Mouse (Mus musculus): Measurements from ENCODE around the gene Mog.
"Not testable (repeated sequence)": the region's sequence is repeated elsewhere in the genome, so short reads cannot be mapped to it uniquely, and the experiment has no call there.

Gene Mog

DNA sequence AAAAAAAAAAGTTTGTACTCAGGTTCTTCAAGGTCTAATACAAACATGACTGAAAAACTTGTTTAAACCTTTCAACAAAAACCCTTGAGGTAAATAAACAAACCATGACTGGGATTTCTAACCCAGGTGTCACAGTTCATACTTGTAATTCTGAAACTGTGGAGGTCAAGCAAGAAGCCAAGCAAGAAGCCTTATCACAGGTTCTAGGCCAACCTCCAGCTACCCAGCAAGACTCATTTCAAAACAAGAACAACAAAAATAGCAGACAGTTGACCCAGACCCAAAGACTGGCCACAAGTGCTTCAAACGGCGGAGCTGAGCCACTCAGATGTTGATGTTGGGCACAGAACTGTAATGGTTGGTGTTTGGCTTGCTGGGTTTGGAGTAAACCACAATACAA, 28.7 kb downstream of the Mog start:
- DNase-seq (ENCODE audit: low spot score): no peak

DNA sequence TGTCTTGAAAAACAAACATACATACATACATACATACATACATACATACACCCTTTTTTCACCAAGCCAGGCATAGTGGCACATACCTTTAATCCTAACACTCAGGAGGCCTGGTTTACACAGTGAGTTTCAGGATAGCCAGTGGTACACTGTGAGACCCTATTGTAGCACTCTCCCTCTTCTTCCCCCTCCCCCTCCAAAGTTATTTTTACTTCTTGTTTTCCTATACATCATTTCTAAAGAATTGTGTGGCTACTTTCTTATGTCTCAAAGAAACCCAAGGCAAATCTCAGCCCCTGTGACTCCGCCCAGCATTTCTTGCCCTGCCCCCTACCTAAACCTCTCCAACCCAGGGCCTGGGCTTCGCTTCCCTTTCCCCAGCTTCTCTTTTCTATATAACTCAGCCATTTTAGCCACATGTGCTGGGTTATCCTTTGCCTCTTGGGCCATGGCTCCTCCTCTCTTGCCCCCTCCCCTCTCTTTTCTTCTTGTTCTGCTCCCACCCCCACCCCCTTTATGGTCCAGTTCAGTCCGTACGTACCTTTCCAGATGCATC, 29.4 kb downstream of the Mog start:
- DNase-seq (ENCODE audit: low spot score): no peak

GRCm38 (mm10) chr17:36992336-36993104, 30.7 kb downstream of the Mog start:
- DNase-seq (ENCODE audit: low spot score): no peak

- DNase-seq (ENCODE audit: low spot score): not testable (repeated sequence)
Observed at GRCm38 (mm10) chr17:36990630-36991029, 32.6 kb downstream of the Mog start.

GRCm38 (mm10) chr17:36989437-36989836, 33.8 kb downstream of the Mog start, which contains the start of gene H2-M5:
Gene H2-M5, minus strand, starts transcription at chr17:36989537.
- no peak for DNase-seq (ENCODE audit: low spot score)

GRCm38 (mm10) chr17:36988475-36988874, 34.7 kb downstream of the Mog start:
- DNase-seq (ENCODE audit: low spot score): no peak

GRCm38 (mm10) chr17:36982253-36983155, 40.7 kb downstream of the Mog start:
- DNase-seq (ENCODE audit: low spot score): no peak

- no peak for DNase-seq (ENCODE audit: low spot score)
Observed at GRCm38 (mm10) chr17:36981845-36982244, 41.4 kb downstream of the Mog start.

GRCm38 (mm10) chr17:36981221-36981813, 41.9 kb downstream of the Mog start, which contains the start of gene 2410137M14Rik:
Gene 2410137M14Rik, minus strand, starts transcription at chr17:36981237.
- no peak for DNase-seq (ENCODE audit: low spot score)

- DNase-seq (ENCODE audit: low spot score): no peak
Observed at GRCm38 (mm10) chr17:36973271-36973787, 49.9 kb downstream of the Mog start.

DNA sequence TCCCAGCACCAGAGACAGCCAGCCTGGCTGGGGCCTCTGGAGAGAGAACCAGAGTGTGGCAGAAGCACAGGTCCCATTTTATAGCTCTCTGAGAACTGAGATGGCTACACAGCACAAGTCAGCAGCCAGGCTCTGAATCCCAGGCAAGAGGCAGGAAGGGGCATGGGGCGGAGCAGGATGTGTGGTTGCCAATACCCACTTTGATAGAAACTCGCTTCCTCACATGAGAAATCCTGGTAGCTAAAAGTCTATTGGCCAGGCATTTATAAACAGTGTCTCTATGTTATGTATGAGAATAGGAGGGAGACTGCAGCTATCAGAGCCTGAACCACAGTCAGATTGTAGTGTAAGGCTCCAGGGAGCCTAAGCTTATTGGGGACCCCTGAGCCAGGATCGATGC, 50.4 kb downstream of the Mog start:
- no peak for DNase-seq (ENCODE audit: low spot score)

GRCm38 (mm10) chr17:36971172-36971850, 51.9 kb downstream of the Mog start:
- DNase-seq (ENCODE audit: low spot score): no peak

GRCm38 (mm10) chr17:36970316-36970890, 52.8 kb downstream of the Mog start:
- no peak for DNase-seq (ENCODE audit: low spot score)

GRCm38 (mm10) chr17:36966875-36967274, 56.3 kb downstream of the Mog start:
- no peak for DNase-seq (ENCODE audit: low spot score)

DNA sequence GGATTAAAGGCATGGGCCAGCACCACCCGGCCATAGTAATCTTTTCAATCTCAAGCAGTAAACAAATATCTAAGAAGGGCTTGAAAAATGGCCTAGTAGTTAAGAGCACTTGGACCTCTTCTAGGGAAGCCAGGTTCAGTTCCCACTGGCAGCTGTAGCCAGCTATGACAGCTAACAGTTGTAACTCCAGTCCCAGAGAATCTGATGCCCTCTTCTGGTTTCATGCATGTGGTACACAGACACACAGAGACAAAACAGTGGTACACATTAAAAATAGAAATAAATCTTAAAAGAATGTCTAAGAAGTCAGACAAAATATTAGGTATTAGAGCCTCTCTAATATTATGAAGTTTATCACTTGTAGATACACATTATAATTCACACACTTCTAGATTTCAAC, 62.1 kb downstream of the Mog start:
- DNase-seq (ENCODE audit: low spot score): no peak

Data from ovary, postnatal 10 days (tissue).